Mouse (Mus musculus): ENCODE data around the gene Tefm. TPM values are rescaled to one million over a fixed set of nuclear protein-coding genes. Genes with fewer than 3 reads are reported as not detected.
A peak's percentile ranks its signal among the peaks of the same experiment; 100 is the strongest.

Tefm gene
- total RNA-seq, 2 experiments from 2014 or later = 23.1 to 28.1 TPM

GRCm38 (mm10) chr11:80090555-80091164, 51.3 kb downstream of the Tefm start:
- DNase-seq = no peak

- no peak for DNase-seq
Measured at GRCm38 (mm10) chr11:80089817-80090214, 52.2 kb downstream of the Tefm start.

- peak; percentile 95 for DNase-seq
Measured at GRCm38 (mm10) chr11:80088917-80089816, 52.8 kb downstream of the Tefm start, which contains the start of gene Atad5. Gene Atad5 (plus strand): TSS chr11:80089400.

- peak; percentile 91 for DNase-seq
Measured at GRCm38 (mm10) chr11:80086844-80087243, 55.1 kb downstream of the Tefm start.

Other genes starting within 250 kb of the Tefm start
- gene Utp6, start 179.8 kb downstream of the Tefm start, total RNA-seq (2021) = 10 to 100 TPM; 31.3 to 32.4 TPM
- 10 to 100 TPM; 52.7 to 54.0 TPM for gene Suz12, start 149.1 kb downstream of the Tefm start, total RNA-seq (2021)
- 10 to 100 TPM; 22.0 to 26.6 TPM for gene Crlf3, start 61.2 kb downstream of the Tefm start, total RNA-seq (2021)
- gene Atad5, start 52.8 kb downstream of the Tefm start, total RNA-seq (2021) = 1 to 10 TPM; 4.2 to 6.3 TPM
- gene Adap2, start 11.9 kb upstream of the Tefm start, total RNA-seq (2021) = 10 to 100 TPM; 10.4 to 12.5 TPM
- gene Rnf135, start 41.7 kb upstream of the Tefm start, total RNA-seq (2021) = 10 to 100 TPM in 1 of 2 experiments, 1 to 10 TPM in 1; 6.9 to 11.0 TPM
- 10 to 100 TPM; 56.5 to 69.3 TPM for gene Rhot1, start 66.8 kb upstream of the Tefm start, total RNA-seq (2021)
- gene Rhbdl3, start 158.7 kb upstream of the Tefm start, total RNA-seq (2021) = 1 to 10 TPM; 3.0 to 3.9 TPM
- gene 5730455P16Rik, start 235.9 kb upstream of the Tefm start, total RNA-seq (2021) = 10 to 100 TPM; 14.9 to 21.1 TPM
- 100 to 1,000 TPM; 134 to 158 TPM for gene Zfp207, start 241.1 kb upstream of the Tefm start, total RNA-seq (2021)

Measured in adrenal gland, postnatal 10 days (tissue).